Mouse (Mus musculus) retina, postnatal 1 day (tissue): ENCODE measurements around the gene Med18.
A peak's percentile ranks its signal among the peaks of the same experiment; 100 is the strongest.
"Not testable (repeated sequence)": the region's sequence is repeated elsewhere in the genome, so short reads cannot be mapped to it uniquely, and the experiment has no call there.

Experiments used
- DNase-seq: peaks from one replicate; pipeline ENCODE4 v3.0.0-alpha.2; 2012

The Med18 gene

DNA sequence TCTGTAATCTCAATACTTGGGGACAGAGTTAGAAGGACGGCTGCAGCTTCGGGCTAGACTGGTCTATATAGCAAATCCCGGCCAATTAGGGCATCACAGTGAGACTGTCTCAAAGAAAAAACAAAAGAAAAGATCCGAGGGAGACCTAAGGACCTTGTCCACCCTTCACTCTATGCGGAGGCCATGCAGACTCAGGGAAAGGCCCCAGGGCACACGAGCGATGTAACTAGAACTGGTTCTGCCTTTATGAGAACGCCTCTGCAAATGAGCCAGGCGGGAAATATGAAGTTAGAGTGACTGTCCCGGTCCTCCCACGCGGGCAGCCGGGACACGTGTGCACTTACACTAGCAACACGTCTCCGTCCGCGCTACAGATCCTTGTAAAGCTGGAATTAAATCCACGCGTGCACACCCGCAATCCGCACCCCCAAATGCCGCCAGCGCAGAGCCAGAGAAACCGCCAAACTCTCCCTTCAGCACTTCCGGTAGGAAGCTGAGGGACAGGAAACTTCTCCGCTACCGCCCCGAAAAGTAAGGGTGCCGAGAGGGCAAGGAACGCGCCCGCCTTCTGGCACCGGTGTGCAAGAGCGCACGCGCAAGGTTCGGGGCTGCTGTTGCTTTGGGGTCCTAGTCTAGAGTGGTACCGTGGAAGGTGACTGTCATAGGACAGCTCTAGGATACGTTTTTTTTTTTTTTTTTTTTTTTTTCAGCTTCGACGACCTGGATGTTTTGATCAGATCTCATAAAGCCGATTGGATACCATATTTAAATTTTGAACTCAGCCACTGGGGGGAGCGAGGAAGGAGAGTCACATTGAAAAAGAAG is at the start of gene Med18:
Med18 (minus strand) TSS at position 492 of the 825 bp plus-strand sequence.
- peak; percentile 97 for DNase-seq

DNA sequence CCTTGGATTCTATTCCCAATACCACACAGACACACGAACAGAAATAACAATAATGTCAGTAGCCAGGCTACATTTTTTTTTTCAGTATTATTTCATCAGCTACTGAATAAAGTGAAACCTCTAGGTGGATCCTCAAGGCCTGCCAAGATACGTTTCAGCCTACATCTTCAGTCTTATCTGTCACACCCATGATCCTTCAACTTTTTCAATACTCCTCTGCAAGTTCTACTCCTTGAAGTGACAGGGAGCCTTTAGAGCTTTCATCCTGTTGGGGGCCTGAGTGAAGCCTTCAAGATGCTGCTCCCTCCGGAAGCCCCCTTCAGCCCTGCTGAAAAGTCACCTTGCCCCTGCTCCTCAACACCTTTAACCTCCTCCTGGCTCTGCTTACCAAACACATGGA is 48.4 kb upstream of the Med18 start:
- DNase-seq: no peak

GRCm38 (mm10) chr4:132510352-132510798 is 46.7 kb upstream of the Med18 start, which contains the start of gene Sesn2:
Sesn2 (minus strand) TSS chr4:132510501.
- peak; percentile 98 for DNase-seq

DNA sequence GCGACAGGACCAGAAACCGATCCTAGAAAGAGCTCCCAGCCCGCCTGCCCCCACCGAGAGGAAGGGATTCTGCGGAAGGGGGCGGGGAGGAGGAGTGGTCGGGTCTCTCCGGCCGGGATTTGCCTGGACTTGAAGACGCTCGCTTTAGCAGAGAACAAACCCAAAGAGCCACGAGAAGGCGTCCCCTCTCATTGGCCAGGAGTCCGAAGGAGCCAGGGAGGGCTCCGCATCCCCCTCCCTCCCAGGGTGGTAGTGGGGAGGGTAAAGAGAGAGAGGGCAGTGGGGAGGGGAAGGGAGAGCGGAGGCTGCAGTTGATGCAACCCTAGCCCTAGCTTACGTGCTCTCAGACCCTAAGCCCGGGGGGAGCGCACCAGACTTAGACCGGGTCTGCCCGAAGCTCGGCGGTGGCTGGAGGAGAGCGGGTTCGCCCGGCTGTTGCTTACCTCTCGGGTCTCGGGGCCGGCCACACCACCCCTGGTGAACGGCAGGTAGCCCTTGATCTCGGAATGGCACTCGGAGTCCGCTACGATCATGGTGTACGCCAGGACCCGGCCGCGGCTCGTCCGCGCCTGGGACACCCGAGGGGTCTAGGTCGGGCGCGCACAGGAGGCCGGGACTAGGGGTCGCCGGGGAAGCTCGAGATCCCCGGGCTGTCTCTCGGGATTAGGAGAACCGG is 46.0 kb upstream of the Med18 start:
- DNase-seq: peak; percentile 82

DNA sequence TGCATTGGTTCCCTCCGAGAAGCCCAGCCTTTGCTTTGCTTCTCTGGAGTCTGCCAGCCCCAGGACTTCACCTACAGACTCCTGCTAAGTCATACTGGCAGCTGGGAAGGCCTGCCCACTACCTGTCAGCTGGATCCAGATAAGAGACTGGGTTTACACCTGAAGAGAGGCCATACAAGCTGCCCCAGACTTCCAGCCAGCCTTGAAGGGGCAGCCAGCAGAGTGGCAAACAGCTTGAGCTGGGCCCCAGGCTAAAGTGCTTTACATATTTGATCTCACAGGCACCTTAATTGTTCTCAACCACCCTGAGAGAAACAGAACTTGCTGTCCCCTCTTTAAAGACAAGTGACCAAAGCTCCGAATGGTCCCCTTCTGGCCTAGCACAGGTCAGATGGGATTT is 43.5 kb upstream of the Med18 start:
- DNase-seq: no peak

DNA sequence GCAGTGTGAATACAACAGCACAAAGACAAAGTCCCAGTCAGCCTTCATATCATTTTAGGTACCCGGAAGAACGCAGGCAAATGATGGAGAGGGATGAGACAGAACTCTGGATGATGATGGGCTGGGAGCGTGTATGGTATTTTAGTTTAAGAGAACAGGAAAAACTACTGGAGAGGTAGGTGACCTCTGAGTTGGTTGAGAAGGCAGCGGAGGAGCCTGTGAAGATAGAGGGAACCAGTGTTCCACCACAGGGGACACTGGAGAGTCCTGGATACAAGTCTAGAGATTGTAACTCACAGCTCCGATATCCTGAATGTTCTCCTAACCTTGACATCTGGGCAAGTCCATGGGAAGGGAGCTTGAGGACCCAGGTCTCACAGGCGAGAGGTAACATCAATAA is 42.5 kb upstream of the Med18 start:
- DNase-seq: no peak

DNA sequence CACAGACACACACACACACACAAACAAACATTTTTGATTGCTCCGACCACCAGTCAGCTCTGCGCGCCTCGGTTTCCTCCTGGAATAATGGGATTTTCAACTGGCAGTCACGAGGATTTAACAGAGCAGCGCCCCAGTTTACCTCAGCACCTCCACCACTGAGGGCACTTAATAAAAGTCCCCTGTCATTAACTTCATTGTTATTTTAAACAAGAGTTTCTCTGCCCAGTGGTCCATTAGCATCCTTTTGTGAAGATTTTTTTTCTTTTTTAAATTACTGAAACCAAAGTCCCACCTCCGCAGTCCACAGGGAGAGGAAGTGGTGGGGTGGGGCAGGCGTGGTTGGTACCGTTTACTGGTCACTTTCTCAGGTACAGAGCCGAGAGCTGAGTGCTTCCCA is 42.1 kb upstream of the Med18 start:
- DNase-seq: no peak

DNA sequence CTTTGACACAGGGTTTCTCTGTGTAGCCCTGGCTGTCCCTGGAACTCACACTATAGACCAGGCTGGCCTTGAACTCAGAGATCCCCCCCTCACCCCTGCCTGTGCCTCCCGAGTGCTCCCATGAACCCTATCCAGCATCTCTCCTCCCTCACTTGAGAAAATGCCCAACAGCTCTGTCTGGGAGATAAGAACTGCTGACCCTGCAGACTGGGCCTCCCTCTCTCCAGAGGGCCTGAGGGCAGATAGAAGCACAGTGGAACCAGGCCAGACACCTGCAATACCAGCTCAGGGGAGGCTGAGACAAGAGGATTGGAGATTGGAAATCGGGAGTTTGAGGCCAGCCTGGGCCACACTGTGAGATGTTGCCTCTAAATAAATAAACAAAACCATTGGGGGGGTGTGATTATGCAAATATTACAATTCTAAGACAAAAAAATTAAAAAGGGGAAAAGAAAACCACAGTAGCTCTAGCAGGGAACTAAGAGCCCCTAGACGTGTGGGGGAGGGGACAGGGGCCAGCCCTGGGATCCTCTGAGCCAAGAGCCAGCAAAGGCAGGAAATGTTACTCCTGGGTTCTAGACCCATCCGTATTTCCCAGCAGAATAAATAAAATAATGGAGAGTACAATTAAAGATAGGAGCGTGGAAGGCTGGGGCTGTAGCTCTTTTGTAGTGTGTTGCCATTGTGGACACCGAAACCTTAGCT is 41.5 kb upstream of the Med18 start:
- DNase-seq: no peak

DNA sequence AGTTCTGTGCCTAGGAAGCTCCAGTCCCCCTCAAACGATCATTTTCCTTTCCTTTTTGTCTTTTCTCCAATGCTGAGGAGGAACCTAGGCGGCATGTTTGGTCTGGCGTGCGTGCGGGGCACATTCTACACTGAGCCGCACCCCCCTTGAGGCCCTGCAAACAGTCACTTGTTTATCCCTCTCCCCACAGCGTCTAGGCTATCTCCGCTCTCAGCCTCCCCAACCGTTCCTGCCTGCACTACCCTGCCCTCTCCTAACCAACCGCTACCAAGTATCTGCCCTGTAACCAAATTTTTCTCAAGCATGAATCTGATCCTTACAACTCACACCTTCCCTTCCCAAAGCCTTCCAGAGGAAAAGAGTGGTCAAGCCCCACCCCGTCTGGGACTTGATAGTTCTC is 39.6 kb upstream of the Med18 start:
- no peak for DNase-seq

GRCm38 (mm10) chr4:132501639-132502038 is 37.9 kb upstream of the Med18 start:
- no peak for DNase-seq

DNA sequence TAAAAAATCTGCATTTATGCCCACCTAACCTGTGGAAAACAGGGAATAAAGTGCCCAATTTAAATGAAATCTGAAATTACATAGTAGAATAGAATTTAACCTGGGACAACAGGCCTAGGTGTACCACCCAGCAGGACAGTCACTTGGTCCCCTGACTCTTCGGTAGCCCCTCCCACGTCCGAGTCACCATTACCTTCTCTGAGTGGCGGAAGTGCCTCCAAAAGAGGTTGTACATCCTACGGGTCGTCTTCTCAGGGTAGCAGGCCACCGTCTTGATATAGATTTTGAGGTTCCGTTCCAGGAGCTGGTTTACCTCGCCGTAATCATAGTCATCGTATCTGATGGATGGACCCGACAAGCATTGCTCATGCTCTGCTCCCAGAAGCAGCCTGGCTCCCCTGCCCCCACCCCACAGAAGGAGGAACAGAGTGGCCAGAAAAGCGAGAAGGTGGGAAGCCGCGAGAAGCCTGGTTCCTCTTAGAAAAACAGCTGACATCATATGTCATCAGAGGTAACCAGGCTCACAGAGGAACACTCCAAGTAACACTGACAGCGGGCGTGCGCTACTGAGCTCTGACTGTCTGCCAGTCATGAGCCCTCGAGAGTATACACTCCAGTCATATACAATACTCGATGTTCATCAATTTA is 30.7 kb upstream of the Med18 start:
- DNase-seq: no peak

- peak; percentile 68 for DNase-seq
Measured at GRCm38 (mm10) chr4:132492178-132493060, 28.7 kb upstream of the Med18 start.

DNA sequence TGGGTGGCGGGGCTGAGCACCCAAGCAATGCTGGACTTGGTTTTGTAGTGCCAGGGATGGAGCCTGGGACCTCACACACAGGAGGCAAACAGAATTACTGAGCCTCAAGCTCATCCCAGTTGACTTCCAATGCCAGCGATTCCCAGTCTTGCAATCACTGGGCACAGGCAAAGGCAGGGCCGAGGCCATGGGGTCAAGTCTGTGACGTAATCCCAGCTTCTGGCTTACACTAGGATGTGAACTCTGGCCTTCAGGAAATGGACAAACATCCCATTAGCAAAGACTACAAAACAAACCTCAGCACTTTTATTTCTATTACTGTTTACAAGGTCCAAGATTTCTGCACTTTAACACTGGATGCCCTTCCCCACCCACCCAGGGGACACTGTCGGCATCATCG is 28.0 kb upstream of the Med18 start:
- DNase-seq: no peak

DNA sequence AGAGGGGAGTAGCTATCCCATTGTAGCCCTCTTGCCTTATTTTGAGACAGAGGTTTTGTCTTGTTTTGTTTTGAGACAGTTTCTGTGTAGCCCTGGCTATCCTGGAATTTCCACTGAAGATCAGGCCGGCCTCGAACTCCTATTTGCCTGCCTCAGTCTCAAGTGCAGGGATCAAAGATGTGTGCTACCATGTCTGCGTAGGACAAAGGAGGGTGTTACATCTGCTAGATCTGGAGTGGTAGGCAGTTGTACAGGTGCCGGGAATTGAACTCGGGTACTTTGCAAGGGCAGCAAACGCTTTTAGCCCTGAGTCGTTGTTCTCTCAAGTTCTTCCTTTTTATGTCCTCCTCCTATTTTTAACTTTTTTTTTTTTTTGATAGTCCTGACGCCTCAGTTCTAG is 27.3 kb upstream of the Med18 start:
- no peak for DNase-seq

DNA sequence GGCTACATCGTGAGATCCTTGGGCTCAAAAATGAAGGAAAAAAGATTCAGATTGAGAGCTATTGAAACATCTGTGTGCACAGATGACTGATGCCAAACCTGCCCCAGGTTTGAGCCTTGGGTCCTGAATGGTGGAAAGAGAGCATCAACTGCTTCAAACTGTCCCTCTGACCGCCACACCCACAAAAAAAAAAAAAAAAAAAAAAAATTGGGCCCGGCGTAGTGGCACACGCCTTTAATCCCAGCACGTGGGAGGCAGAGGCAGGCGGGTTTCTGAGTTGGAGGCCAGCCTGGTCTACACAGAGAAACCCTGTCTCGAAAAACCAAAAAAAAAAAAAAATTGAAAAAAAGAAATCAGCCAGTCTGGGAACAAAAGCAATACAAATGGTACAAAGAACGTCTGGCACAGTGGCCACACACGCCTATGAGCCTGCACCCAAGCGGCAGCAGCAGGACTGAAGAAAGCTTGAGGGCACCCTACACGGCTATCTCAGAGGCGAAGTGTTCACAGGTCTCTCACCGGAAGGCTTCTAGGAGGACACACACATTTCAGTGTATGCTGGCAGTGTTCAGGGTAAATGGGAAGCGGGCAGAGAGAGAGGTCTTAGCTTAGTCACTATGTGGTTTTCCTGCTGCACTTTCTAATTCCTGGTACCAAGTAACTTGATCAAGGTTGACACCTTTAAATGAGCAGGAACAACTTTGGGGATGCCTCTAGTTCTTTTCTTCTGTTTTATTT is 26.7 kb upstream of the Med18 start:
- DNase-seq: no peak

DNA sequence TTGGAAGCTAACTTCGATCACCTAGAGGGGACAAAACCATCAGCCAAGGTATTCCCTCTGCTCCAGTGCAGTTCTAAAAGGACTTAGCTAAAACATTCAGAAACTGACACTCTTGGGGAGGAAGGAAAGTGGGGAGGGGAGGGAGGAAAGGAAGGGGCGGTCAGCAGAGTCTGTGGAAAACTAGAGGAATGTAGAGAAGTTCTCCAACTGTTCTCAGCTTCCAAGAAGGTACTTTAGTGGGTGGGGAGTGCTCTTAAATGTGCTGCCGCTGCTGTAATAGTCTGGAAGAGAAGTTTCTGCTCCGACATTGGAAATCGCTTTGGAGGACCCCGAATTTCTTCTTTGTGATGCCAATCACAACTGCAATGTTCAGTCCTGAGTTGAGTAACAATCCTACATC is 25.3 kb upstream of the Med18 start:
- no peak for DNase-seq

DNA sequence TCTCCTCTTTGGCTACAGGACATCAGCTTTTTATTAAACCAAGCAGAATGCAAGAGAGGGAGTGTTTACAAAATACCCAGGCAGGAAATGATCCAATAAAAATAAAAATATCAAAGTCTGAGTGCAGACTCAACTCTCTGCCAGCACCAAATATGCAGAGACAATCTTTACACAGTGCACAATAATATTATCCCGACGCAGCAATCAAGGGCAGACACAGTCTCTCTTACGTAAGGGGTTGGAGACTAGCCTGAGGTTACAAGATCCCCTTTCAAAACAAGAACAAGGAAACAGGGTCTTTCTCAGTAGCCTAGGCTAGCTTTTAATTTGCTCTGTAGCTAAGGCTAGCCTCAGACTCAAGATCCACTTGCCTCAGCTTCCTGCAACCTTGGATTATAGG is 24.8 kb upstream of the Med18 start:
- no peak for DNase-seq

GRCm38 (mm10) chr4:132484820-132485219 is 21.1 kb upstream of the Med18 start:
- DNase-seq: no peak

- DNase-seq: no peak
Measured at GRCm38 (mm10) chr4:132484231-132484630, 20.5 kb upstream of the Med18 start.

GRCm38 (mm10) chr4:132482956-132483608 is 19.4 kb upstream of the Med18 start:
- no peak for DNase-seq

DNA sequence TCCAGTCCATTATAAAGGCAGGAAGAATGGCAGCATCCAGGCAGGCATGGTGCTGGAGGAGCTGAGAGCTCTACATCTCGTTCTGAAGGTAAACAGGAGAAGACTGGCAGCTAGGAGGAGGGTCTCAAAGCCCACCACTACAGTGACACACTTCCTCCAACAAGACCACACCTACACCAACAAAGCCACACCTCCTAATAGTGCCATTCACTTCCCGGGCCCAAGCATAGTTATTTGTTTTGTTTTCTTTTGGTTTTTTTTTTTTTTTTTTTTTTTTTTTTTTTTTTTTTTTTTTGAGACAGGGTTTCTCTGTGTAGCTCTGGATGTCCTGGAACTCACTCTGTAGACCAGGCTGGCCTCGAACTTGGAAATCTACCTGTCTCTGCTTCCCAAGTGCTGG is 18.4 kb upstream of the Med18 start:
- not testable (repeated sequence) for DNase-seq
